Mouse (Mus musculus) lung, embryonic 14.5 days (tissue): ENCODE measurements around the gene Capn7. TPM values are rescaled to one million over a fixed set of nuclear protein-coding genes. Genes with fewer than 3 reads are reported as not detected.

Experiments used
- ATAC-seq: fragments of 200-750 bp; cut with Nextera tagmentation; 2 replicates; pipeline ENCODE4 v1.8.0; 2017; ENCODE audit warnings: mild to moderate bottlenecking, moderate TSS enrichment, moderate library complexity; ENCODE audit not compliant: insufficient read depth
- DNase-seq: peaks from one replicate; pipeline ENCODE4 v3.0.0-alpha.2; 2015
- H3K27ac ChIP-seq: fragments of 300-500 bp; sonication (generic); 2 replicates; pipeline ENCODE4 v1.5.1; 2014; ENCODE audit warnings: low read depth, mild to moderate bottlenecking, moderate library complexity
- H3K27me3 ChIP-seq: fragments of 300-500 bp; sonication (generic); 2 replicates; pipeline ENCODE4 v1.6.1; 2014; ENCODE audit warnings: low read length, control low read depth; ENCODE audit not compliant: insufficient read depth
- H3K36me3 ChIP-seq: fragments of 300-500 bp; sonication (generic); 2 replicates; pipeline ENCODE4 v1.6.1; 2014; ENCODE audit warnings: control low read depth; ENCODE audit not compliant: insufficient read depth
- H3K4me1 ChIP-seq: fragments of 300-500 bp; sonication (generic); 2 replicates; pipeline ENCODE4 v1.6.1; 2014; ENCODE audit warnings: antibody characterized with exemption, control low read depth; ENCODE audit not compliant: insufficient read depth
- H3K4me2 ChIP-seq: fragments of 300-500 bp; sonication (generic); 2 replicates; pipeline ENCODE4 v1.6.1; 2014; ENCODE audit warnings: mild to moderate bottlenecking
- H3K4me3 ChIP-seq: fragments of 300-500 bp; sonication (generic); 2 replicates; pipeline ENCODE4 v1.5.1; 2014; ENCODE audit warnings: low read depth, low read length
- H3K9ac ChIP-seq: fragments of 300-500 bp; sonication (generic); 2 replicates; pipeline ENCODE4 v1.6.1; 2014
- H3K9me3 ChIP-seq: fragments of 300-500 bp; sonication (generic); 2 replicates; pipeline ENCODE4 v1.6.1; 2016; ENCODE audit warnings: low read depth, low read length, control low read depth
- CTCF ChIP-seq: IDR thresholded peaks from 2 replicates; pipeline ENCODE4 v1.5.1; 2016; ENCODE audit warnings: antibody characterized with exemption, low read depth
- WGBS: fragments of 180-500 bp; shearing (Covaris S2); extraction: QIAGEN DNeasy Blood & Tissue Kit; methylation state at CpG from one replicate; pipeline ENCODE4 v1.1.7; 2014; 5-methylcytosine and 5-hydroxymethylcytosine counted together
- polyA plus RNA-seq: library from polyadenylated mRNA; unstranded; fragments of >200 nt; fragmentation: Nextera tagmentation; extraction: Ambion mirVana; gene quantifications from 2 replicates; pipeline ENCODE4 v1.2.1, GENCODE M21; 2014

Gene Capn7
- polyA plus RNA-seq, 1 experiment from 2014 or later: 37.4 TPM

GRCm38 (mm10) chr14:31420135-31420534 is 83.7 kb downstream of the Capn7 start:
- H3K4me2 ChIP-seq: no peak overlapping the region
- DNase-seq (no peak), ATAC-seq (no peak)
- H3K9ac ChIP-seq: no peak overlapping the region
- H3K27ac ChIP-seq: no peak overlapping the region
- H3K27me3 ChIP-seq: no peaks in the 10 kb centered on the region
- peaks cover 11% of the 10 kb centered on the region for H3K4me1 ChIP-seq
- no peak overlapping the region for H3K4me3 ChIP-seq
- WGBS: 90% methylated on average over 8 of the region's 8 CpGs
- H3K36me3 ChIP-seq: no peaks in the 10 kb centered on the region
- no peaks in the 10 kb centered on the region for H3K9me3 ChIP-seq
- TF ChIP-seq CTCF: no peak

- DNase-seq (no peak), ATAC-seq (no peak)
- no peaks in the 10 kb centered on the region for H3K27me3 ChIP-seq
- H3K4me2 ChIP-seq: no peak overlapping the region
- H3K9ac ChIP-seq: no peak overlapping the region
- H3K36me3 ChIP-seq: no peaks in the 10 kb centered on the region
- no peak for TF ChIP-seq CTCF
- no peak overlapping the region for H3K27ac ChIP-seq
- H3K4me3 ChIP-seq: no peak overlapping the region
- H3K4me1 ChIP-seq: peaks cover 11% of the 10 kb centered on the region
- 83% methylated on average over 7 of the region's 7 CpGs for WGBS
- H3K9me3 ChIP-seq: no peaks in the 10 kb centered on the region
These were observed 84.1 kb downstream of the Capn7 start for GRCm38 (mm10) chr14:31420562-31420961.

- 71% methylated on average over 7 of the region's 7 CpGs for WGBS
- no peak for DNase-seq
These were observed 84.5 kb downstream of the Capn7 start for GRCm38 (mm10) chr14:31420985-31421384.

More at GRCm38 (mm10) chr14:31420985-31421384, 84.5 kb downstream of the Capn7 start:
- no peak overlapping the region for H3K9ac ChIP-seq
- H3K27ac ChIP-seq: no peak overlapping the region
- H3K4me1 ChIP-seq: peaks cover 11% of the 10 kb centered on the region
- no peak overlapping the region for H3K4me3 ChIP-seq
- no peaks in the 10 kb centered on the region for H3K9me3 ChIP-seq
- no peak for ATAC-seq
- no peak overlapping the region for H3K4me2 ChIP-seq
- H3K27me3 ChIP-seq: no peaks in the 10 kb centered on the region
- H3K36me3 ChIP-seq: no peaks in the 10 kb centered on the region
- no peak for TF ChIP-seq CTCF

Other genes with a start within 250 kb of the Capn7 start
- gene Smim4, start 207.7 kb upstream of the Capn7 start, polyA plus RNA-seq: 60.9 and 74.3 TPM in 2 replicates
- gene Nt5dc2, start 205.6 kb upstream of the Capn7 start, polyA plus RNA-seq: 476 and 510 TPM in 2 replicates
- 64.4 and 71.3 TPM in 2 replicates for gene Stab1, start 168.0 kb upstream of the Capn7 start, polyA plus RNA-seq
- gene Tnnc1, start 128.3 kb upstream of the Capn7 start, polyA plus RNA-seq: 5.1 and 51.6 TPM in 2 replicates
- 386 and 411 TPM in 2 replicates for gene Nisch, start 119.7 kb upstream of the Capn7 start, polyA plus RNA-seq
- gene Sema3g, start 118.8 kb upstream of the Capn7 start, polyA plus RNA-seq: 0.38 and 0.49 TPM in 2 replicates
- gene Phf7, start 85.3 kb upstream of the Capn7 start, polyA plus RNA-seq: 11.8 and 16.5 TPM in 2 replicates
- gene Bap1, start 85.2 kb upstream of the Capn7 start, polyA plus RNA-seq: 83.1 and 91.5 TPM in 2 replicates
- gene Dnah1, start 12.7 kb upstream of the Capn7 start, polyA plus RNA-seq: 4.1 and 4.6 TPM in 2 replicates
- gene Sh3bp5, start 99.4 kb downstream of the Capn7 start, polyA plus RNA-seq: 12.8 and 14.8 TPM in 2 replicates
- gene Eaf1, start 157.8 kb downstream of the Capn7 start, polyA plus RNA-seq: 27.1 and 27.5 TPM in 2 replicates
- 52.9 and 57.3 TPM in 2 replicates for gene Mettl6, start 158.4 kb downstream of the Capn7 start, polyA plus RNA-seq